In the genomic region with DNA sequence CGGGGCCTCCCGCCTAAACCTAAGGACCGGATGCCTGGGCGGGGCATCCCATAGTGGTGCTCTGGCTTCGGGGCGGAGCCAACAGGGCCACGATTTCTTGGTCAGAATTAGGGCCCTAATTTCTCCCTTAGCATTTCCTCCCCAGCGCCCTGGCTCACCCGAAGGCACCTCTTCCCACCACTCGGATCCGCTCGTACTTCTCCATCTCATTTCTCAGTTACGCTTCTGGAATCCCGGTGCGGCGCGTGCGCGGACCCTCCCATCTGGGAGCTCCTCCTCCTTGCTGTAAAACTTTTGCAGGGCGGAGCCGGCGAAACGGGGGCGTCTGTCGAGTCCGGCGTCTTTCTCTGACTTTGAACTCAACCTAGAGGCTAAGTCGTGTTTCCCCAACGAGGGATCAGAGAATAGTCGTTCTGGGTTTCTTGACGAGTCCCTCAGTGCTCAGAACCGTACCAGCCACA, we compare ENCODE assay signal across 8 mouse cellular contexts. TPM values are rescaled to one million over a fixed set of nuclear protein-coding genes. Genes with fewer than 3 reads are reported as not detected.
DNase-seq lines count a peak whose midpoint lies in the region; ATAC-seq and TF ChIP-seq lines count a peak whose summit lies in the region.

A gene (minus strand): TSS at position 274 of the 461 bp plus-strand sequence.
A gene (plus strand): TSS at position 310 of the 461 bp plus-strand sequence.

- peak; percentile 95 for DNase-seq in B cell, adult 2 months
- DNase-seq in adrenal gland, postnatal 4 days (ENCODE audit: low spot score in 2 of 2), result peak; percentile 76 to 84
- peak; percentile 96 for DNase-seq in heart, embryonic 10.5 days (ENCODE audit: low spot score)
- DNase-seq in spleen, postnatal 4 days (ENCODE audit: low spot score in 2 of 2), result peak; percentile 96

- peaks cover 20% of the 10 kb centered on the region for H3K36me3 ChIP-seq in embryonic facial prominence, embryonic 15.5 days
- H3K36me3 ChIP-seq in heart, embryonic 10.5 days, result peaks cover 38% of the 10 kb centered on the region
- H3K36me3 ChIP-seq in kidney, embryonic 14.5 days (ENCODE audit: control insufficient read depth, insufficient read depth, low read length), result peaks cover 27% of the 10 kb centered on the region
- peaks cover 41% of the 10 kb centered on the region for H3K36me3 ChIP-seq in liver, embryonic 12.5 days
- H3K36me3 ChIP-seq in myocyte (ENCODE audit: control insufficient read depth, insufficient read depth), result peaks cover 21% of the 10 kb centered on the region

- peak within 1 kb of the TSS; percentile 75 for H3K9ac ChIP-seq in embryonic facial prominence, embryonic 15.5 days
- peak within 1 kb of the TSS; percentile 60 for H3K9ac ChIP-seq in kidney, embryonic 14.5 days (ENCODE audit: low read depth, low read length)
- peak within 1 kb of the TSS; percentile 97 for H3K9ac ChIP-seq in liver, embryonic 12.5 days

- H3K4me1 ChIP-seq in embryonic facial prominence, embryonic 15.5 days, result peaks cover 37% of the 10 kb centered on the region
- H3K4me1 ChIP-seq in heart, embryonic 10.5 days, result peaks cover 57% of the 10 kb centered on the region
- H3K4me1 ChIP-seq in kidney, embryonic 14.5 days (ENCODE audit: control insufficient read depth, insufficient read depth, low read length), result peaks cover 23% of the 10 kb centered on the region
- H3K4me1 ChIP-seq in liver, embryonic 12.5 days, result peaks cover 66% of the 10 kb centered on the region

- no peaks in the 10 kb centered on the region for H3K27me3 ChIP-seq in embryonic facial prominence, embryonic 15.5 days
- no peaks in the 10 kb centered on the region for H3K27me3 ChIP-seq in heart, embryonic 10.5 days (ENCODE audit: insufficient read depth, poor library complexity, severe bottlenecking)
- H3K27me3 ChIP-seq in kidney, embryonic 14.5 days (ENCODE audit: control insufficient read depth, insufficient read depth, low read length), result no peaks in the 10 kb centered on the region
- H3K27me3 ChIP-seq in liver, embryonic 12.5 days (replicated peaks), result no peaks in the 10 kb centered on the region
- no peaks in the 10 kb centered on the region for H3K27me3 ChIP-seq in myocyte (ENCODE audit: control insufficient read depth, insufficient read depth, insufficient read length)

- peak within 1 kb of the TSS; percentile 90 for H3K4me2 ChIP-seq in embryonic facial prominence, embryonic 15.5 days (replicated peaks)
- H3K4me2 ChIP-seq in kidney, embryonic 14.5 days (replicated peaks; ENCODE audit: low read depth, low read length), result peak within 1 kb of the TSS; percentile 59
- H3K4me2 ChIP-seq in liver, embryonic 12.5 days, result peak within 1 kb of the TSS; percentile 92
- peak within 1 kb of the TSS; percentile 99 for H3K4me2 ChIP-seq in myocyte (ENCODE audit: low read depth)

- H3K27ac ChIP-seq in embryonic facial prominence, embryonic 15.5 days (replicated peaks), result peak within 1 kb of the TSS; percentile 99
- peak within 1 kb of the TSS; percentile 94 for H3K27ac ChIP-seq in heart, embryonic 10.5 days
- H3K27ac ChIP-seq in kidney, embryonic 14.5 days (ENCODE audit: low read depth, low read length), result peak within 1 kb of the TSS; percentile 98
- peak within 1 kb of the TSS; percentile 100 for H3K27ac ChIP-seq in liver, embryonic 12.5 days

- ATAC-seq in embryonic facial prominence, embryonic 15.5 days (ENCODE audit: insufficient number of reproducible peaks, low FRiP score, low TSS enrichment, low read depth), result peak; percentile 54; the same call in 1 of the 2 replicates
- ATAC-seq in kidney, embryonic 14.5 days (ENCODE audit: low FRiP score, low TSS enrichment), result peak; percentile 65
- peak; percentile 33; the same call in 1 of the 2 replicates for ATAC-seq in liver, embryonic 12.5 days

- peak; percentile 39 for TF ChIP-seq POLR2A in myocyte (IDR thresholded peaks at IDR 0.05; ENCODE audit: insufficient read length, low read depth)

- no peak within 1 kb of the TSS for H3ac ChIP-seq in myocyte (ENCODE audit: control insufficient read depth, insufficient read length)

- under 1% methylated on average over 32 of the region's 32 CpGs for WGBS in embryonic facial prominence, embryonic 15.5 days
- under 1% methylated on average over 32 of the region's 32 CpGs for WGBS in heart, embryonic 10.5 days
- under 1% methylated on average over 32 of the region's 32 CpGs for WGBS in kidney, embryonic 14.5 days
- WGBS in liver, embryonic 12.5 days (ENCODE audit: insufficient replicate concordance), result under 1% methylated on average over 32 of the region's 32 CpGs

- peaks cover 8% of the 10 kb centered on the region for H3K79me2 ChIP-seq in myocyte (ENCODE audit: control insufficient read depth, insufficient read depth)

- H3K9me3 ChIP-seq in embryonic facial prominence, embryonic 15.5 days (replicated peaks), result no peaks in the 10 kb centered on the region
- H3K9me3 ChIP-seq in heart, embryonic 10.5 days, result no peaks in the 10 kb centered on the region
- H3K9me3 ChIP-seq in kidney, embryonic 14.5 days (ENCODE audit: control insufficient read depth, low read length), result no peaks in the 10 kb centered on the region
- no peaks in the 10 kb centered on the region for H3K9me3 ChIP-seq in liver, embryonic 12.5 days (replicated peaks)

- peak within 1 kb of the TSS; percentile 74 for H3K4me3 ChIP-seq in embryonic facial prominence, embryonic 15.5 days (replicated peaks)
- peak within 1 kb of the TSS; percentile 76 for H3K4me3 ChIP-seq in heart, embryonic 10.5 days
- H3K4me3 ChIP-seq in kidney, embryonic 14.5 days (ENCODE audit: low read length), result peak within 1 kb of the TSS; percentile 60
- H3K4me3 ChIP-seq in liver, embryonic 12.5 days, result peak within 1 kb of the TSS; percentile 94
- peak within 1 kb of the TSS; percentile 62 for H3K4me3 ChIP-seq in myocyte

TF ChIP-seq in myocyte, 11 proteins besides CTCF, POLR2A, EP300 and RAD21:
- TF ChIP-seq MYOG (IDR thresholded peaks at IDR 0.05; ENCODE audit: control insufficient read depth in 1 of 3, insufficient read depth in 1 of 3, insufficient read length in 2 of 3, low read depth in 2 of 3) (no peak), POLR2AphosphoS2 (IDR thresholded peaks at IDR 0.05; ENCODE audit: insufficient read length, low read depth) (peak; percentile 29), USF1 (IDR thresholded peaks at IDR 0.05; ENCODE audit: low read depth) (no peak), MAX (IDR thresholded peaks at IDR 0.05; ENCODE audit: low read depth) (no peak)

RNA-seq across cellular contexts. Expression of the first gene that starts in this region (rescaled TPM):
- 10 to 100 TPM; 16.3 to 16.5 TPM for total RNA-seq in adrenal gland, postnatal 4 days (2021)
- polyA plus RNA-seq in embryonic facial prominence, embryonic 15.5 days (2015; fragmentation: Nextera tagmentation; extraction: Ambion mirVana), result 17.3 and 18.4 TPM in 2 replicates
- polyA plus RNA-seq in heart, embryonic 10.5 days (2016; fragmentation: Nextera tagmentation; extraction: Ambion mirVana), result 15.3 and 16.5 TPM in 2 replicates
- 15.8 and 20.6 TPM in 2 replicates for polyA plus RNA-seq in kidney, embryonic 14.5 days (2014; fragmentation: Nextera tagmentation; extraction: Ambion mirVana)
- 12.2 and 13.7 TPM in 2 replicates for polyA plus RNA-seq in liver, embryonic 12.5 days (2016; fragmentation: Nextera tagmentation; extraction: Ambion mirVana)
- polyA plus RNA-seq in myocyte (2012; fragmentation: generic; extraction: Trizol), result 9.6 TPM

RNA-seq across cellular contexts. Expression of the second gene that starts in this region (rescaled TPM):
- 10 to 100 TPM; 45.2 to 46.9 TPM for total RNA-seq in adrenal gland, postnatal 4 days (2021)
- 30.3 and 32.8 TPM in 2 replicates for polyA plus RNA-seq in embryonic facial prominence, embryonic 15.5 days (2015; fragmentation: Nextera tagmentation; extraction: Ambion mirVana)
- polyA plus RNA-seq in heart, embryonic 10.5 days (2016; fragmentation: Nextera tagmentation; extraction: Ambion mirVana), result 16.9 and 18.7 TPM in 2 replicates
- polyA plus RNA-seq in kidney, embryonic 14.5 days (2014; fragmentation: Nextera tagmentation; extraction: Ambion mirVana), result 23.1 and 28.1 TPM in 2 replicates
- 62.6 and 67.1 TPM in 2 replicates for polyA plus RNA-seq in liver, embryonic 12.5 days (2016; fragmentation: Nextera tagmentation; extraction: Ambion mirVana)
- 17.4 TPM for polyA plus RNA-seq in myocyte (2012; fragmentation: generic; extraction: Trizol)

Comparison
In these comparisons a context has a peak if more than half of its experiments do, and no peak if none do; other contexts are left out.
1. Peak in every context shown above with its lines: DNase-seq, ATAC-seq, H3K4me3 ChIP-seq and H3K27ac ChIP-seq.